Mouse (Mus musculus) intestine, embryonic 14.5 days (tissue): ENCODE data around the gene Mb21d2. TPM values are rescaled to one million over a fixed set of nuclear protein-coding genes. Genes with fewer than 3 reads are reported as not detected.
A peak's percentile ranks its signal among the peaks of the same experiment; 100 is the strongest.

ENCODE experiments used
- ATAC-seq: fragments of 200-750 bp; cut with Nextera tagmentation; replicated peaks from 2 replicates; pipeline ENCODE4 v1.8.0; 2017; ENCODE audit warnings: low read depth, moderate number of reproducible peaks, moderate TSS enrichment, moderate library complexity; ENCODE audit not compliant: low FRiP score, low TSS enrichment
- DNase-seq: peaks from one replicate; pipeline ENCODE4 v3.0.0-alpha.2; 2018; ENCODE audit warnings: low spot score
- H3K27ac ChIP-seq: fragments of 300-500 bp; sonication (generic); 2 replicates; pipeline ENCODE4 v1.5.1; 2014; ENCODE audit warnings: low read depth, mild to moderate bottlenecking, control low read depth
- H3K27me3 ChIP-seq: fragments of 300-500 bp; sonication (generic); replicated peaks from 2 replicates; pipeline ENCODE4 v1.6.1; 2014; ENCODE audit warnings: low read length, control low read depth; ENCODE audit not compliant: control insufficient read depth, insufficient read depth
- H3K36me3 ChIP-seq: fragments of 300-500 bp; sonication (generic); 2 replicates; pipeline ENCODE4 v1.6.1; 2014; ENCODE audit warnings: low read length, control low read depth; ENCODE audit not compliant: control insufficient read depth, insufficient read depth
- H3K4me1 ChIP-seq: fragments of 300-500 bp; sonication (generic); replicated peaks from 2 replicates; pipeline ENCODE4 v1.6.1; 2014; ENCODE audit warnings: low read length, control low read depth, mixed read lengths; ENCODE audit not compliant: control insufficient read depth, insufficient read depth
- H3K4me2 ChIP-seq: fragments of 300-500 bp; sonication (generic); 2 replicates; pipeline ENCODE4 v1.6.1; 2014; ENCODE audit warnings: low read length
- H3K4me3 ChIP-seq: fragments of 300-500 bp; sonication (generic); 2 replicates; pipeline ENCODE4 v1.5.1; 2014; ENCODE audit warnings: low read depth, low read length, control low read depth, mixed read lengths
- H3K9ac ChIP-seq: fragments of 300-500 bp; sonication (generic); 2 replicates; pipeline ENCODE4 v1.6.1; 2014; ENCODE audit warnings: mild to moderate bottlenecking, low read length
- H3K9me3 ChIP-seq: fragments of 300-500 bp; sonication (generic); 2 replicates; pipeline ENCODE4 v1.6.1; 2016; ENCODE audit warnings: low read length, control low read depth; ENCODE audit not compliant: control insufficient read depth
- WGBS: fragments of 180-500 bp; shearing (Covaris S2); extraction: QIAGEN DNeasy Blood & Tissue Kit; methylation state at CpG from one replicate; pipeline ENCODE4 v1.1.7; 2014; 5-methylcytosine and 5-hydroxymethylcytosine counted together
- polyA plus RNA-seq: library from polyadenylated mRNA; unstranded; fragments of >200 nt; fragmentation: Nextera tagmentation; extraction: Ambion mirVana; gene quantifications from 2 replicates; pipeline ENCODE4 v1.2.1, GENCODE M21; 2014

Gene Mb21d2
- polyA plus RNA-seq, 1 experiment from 2014 or later = 9.0 TPM

GRCm38 (mm10) chr16:28824781-28825180 lies 104.7 kb downstream of the Mb21d2 start:
- Histone ChIP-seq H3K36me3 (peaks cover 22% of the 10 kb centered on the region), H3K4me1 (no peaks in the 10 kb centered on the region), H3K4me2 (no peak overlapping the region), H3K4me3 (no peak overlapping the region), H3K9ac (no peak overlapping the region), H3K27me3 (no peaks in the 10 kb centered on the region), H3K9me3 (no peaks in the 10 kb centered on the region), H3K27ac (no peak overlapping the region)
- WGBS = 96% methylated on average over 8 of the region's 8 CpGs
- DNase-seq (no peak), ATAC-seq (no peak)

DNA sequence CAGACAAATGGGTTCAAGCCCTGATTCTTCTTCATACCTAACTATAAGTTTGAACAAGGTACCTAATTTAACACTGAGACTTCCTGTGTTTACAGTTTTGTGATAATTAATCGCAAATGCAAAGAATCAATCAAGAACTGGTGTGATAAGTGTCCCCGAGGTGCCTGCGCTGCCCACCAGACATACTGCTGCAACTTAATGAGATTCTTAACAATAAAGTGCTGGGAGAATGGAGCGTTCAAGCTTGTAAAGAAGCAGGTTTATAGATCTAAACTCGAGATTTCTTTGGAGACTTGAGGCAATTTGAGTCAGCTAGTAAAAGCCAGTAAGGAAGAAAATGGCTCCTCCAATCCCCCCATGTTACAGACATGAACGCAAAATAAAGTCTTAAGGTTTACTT lies 107.7 kb downstream of the Mb21d2 start:
- 73% methylated on average over 6 of the region's 6 CpGs for WGBS
- ATAC-seq (no peak), DNase-seq (no peak)
- no peak overlapping the region for H3K4me3 ChIP-seq
- H3K4me1 ChIP-seq = no peaks in the 10 kb centered on the region
- no peak overlapping the region for H3K27ac ChIP-seq
- H3K9ac ChIP-seq = no peak overlapping the region
- H3K9me3 ChIP-seq = no peaks in the 10 kb centered on the region
- H3K27me3 ChIP-seq = no peaks in the 10 kb centered on the region
- H3K4me2 ChIP-seq = no peak overlapping the region
- 0 out of 2 replicates have a peak, but pooled peaks cover 3% of the 10 kb centered on the region for H3K36me3 ChIP-seq

GRCm38 (mm10) chr16:28818749-28819285 lies 110.7 kb downstream of the Mb21d2 start:
- Histone ChIP-seq H3K27me3 (no peaks in the 10 kb centered on the region), H3K9me3 (no peaks in the 10 kb centered on the region), H3K4me3 (no peak overlapping the region), H3K4me2 (no peak overlapping the region), H3K27ac (no peak overlapping the region), H3K9ac (no peak overlapping the region), H3K36me3 (no peaks in the 10 kb centered on the region), H3K4me1 (no peaks in the 10 kb centered on the region)
- ATAC-seq (no peak), DNase-seq (no peak)
- 64% methylated on average over 5 of the region's 5 CpGs for WGBS

DNA sequence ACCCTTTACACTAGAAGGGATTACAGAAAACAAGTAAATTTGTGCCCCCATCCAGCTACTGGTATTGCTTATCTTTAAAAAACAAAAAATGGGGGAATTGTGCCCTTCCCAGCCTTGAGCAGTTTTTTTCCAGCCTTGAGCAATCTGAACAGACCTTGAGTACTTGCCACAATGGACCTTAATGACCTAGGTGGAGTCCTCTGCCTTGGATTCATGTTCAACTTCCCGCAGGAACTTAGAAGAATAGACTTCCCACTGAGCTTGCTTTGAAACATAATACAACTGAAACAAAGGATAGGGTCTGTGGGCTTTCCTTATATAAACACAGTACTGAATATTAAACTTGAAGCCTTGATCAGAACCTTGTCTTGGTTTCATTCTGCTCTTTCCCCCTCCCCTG lies 116.2 kb downstream of the Mb21d2 start:
- WGBS = 71% methylated on average over 1 of the region's 1 CpGs
- no peak for ATAC-seq
- no peak overlapping the region for H3K4me3 ChIP-seq

DNA sequence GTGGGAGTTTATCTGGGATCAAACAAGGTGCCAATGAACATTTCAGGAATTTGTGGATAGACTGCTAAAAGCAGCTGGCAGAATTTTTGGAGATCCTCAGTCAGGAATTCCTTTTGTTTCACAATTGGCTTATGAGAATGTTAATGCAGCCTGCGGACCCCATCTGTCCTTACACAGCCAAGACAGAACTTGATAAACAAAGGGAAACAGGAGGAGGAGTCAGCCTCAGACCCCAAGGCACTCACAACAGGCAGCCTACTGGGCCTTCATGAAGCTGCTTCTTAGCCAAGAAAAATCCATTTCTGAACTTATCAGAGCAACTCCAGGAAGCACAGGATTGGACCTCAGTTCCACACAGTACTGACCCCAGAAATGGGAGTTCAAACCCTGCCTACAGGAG lies 120.4 kb downstream of the Mb21d2 start:
- no peak overlapping the region for H3K9ac ChIP-seq
- H3K36me3 ChIP-seq = no peaks in the 10 kb centered on the region
- no peaks in the 10 kb centered on the region for H3K4me1 ChIP-seq
- WGBS = 6% methylated on average over 1 of the region's 1 CpGs
- H3K27ac ChIP-seq = no peak overlapping the region
- DNase-seq (no peak), ATAC-seq (no peak)
- H3K27me3 ChIP-seq = no peaks in the 10 kb centered on the region
- no peak overlapping the region for H3K4me2 ChIP-seq
- H3K4me3 ChIP-seq = no peak overlapping the region
- 0 out of 2 replicates have a peak, but pooled peaks cover 4% of the 10 kb centered on the region for H3K9me3 ChIP-seq

More for the DNA sequence above, 116.2 kb downstream of the Mb21d2 start:
- DNase-seq = no peak
- Histone ChIP-seq H3K9ac (no peak overlapping the region), H3K4me2 (no peak overlapping the region), H3K36me3 (no peaks in the 10 kb centered on the region), H3K9me3 (0 out of 2 replicates have a peak, but pooled peaks cover 4% of the 10 kb centered on the region), H3K4me1 (no peaks in the 10 kb centered on the region), H3K27ac (no peak overlapping the region), H3K27me3 (no peaks in the 10 kb centered on the region)

GRCm38 (mm10) chr16:28793115-28793514 lies 136.4 kb downstream of the Mb21d2 start:
- peak; percentile 53 for DNase-seq
- no peak for ATAC-seq

More at GRCm38 (mm10) chr16:28793115-28793514, 136.4 kb downstream of the Mb21d2 start:
- Histone ChIP-seq H3K27ac (no peak overlapping the region), H3K4me1 (no peaks in the 10 kb centered on the region), H3K27me3 (no peaks in the 10 kb centered on the region), H3K4me2 (no peak overlapping the region), H3K9ac (no peak overlapping the region), H3K4me3 (no peak overlapping the region), H3K9me3 (no peaks in the 10 kb centered on the region), H3K36me3 (no peaks in the 10 kb centered on the region)
- WGBS = 3% methylated on average over 4 of the region's 4 CpGs

Other genes starting within 250 kb of the Mb21d2 start
- 1.3 and 1.4 TPM in 2 replicates for gene Fgf12, start 176.6 kb downstream of the Mb21d2 start, polyA plus RNA-seq